Mouse (Mus musculus) neural tube, embryonic 14.5 days (tissue): ENCODE data around the gene Ocel1. TPM values are rescaled to one million over a fixed set of nuclear protein-coding genes. Genes with fewer than 3 reads are reported as not detected.
A peak's percentile ranks its signal among the peaks of the same experiment; 100 is the strongest.
"Not testable (repeated sequence)": the region's sequence is repeated elsewhere in the genome, so short reads cannot be mapped to it uniquely, and the experiment has no call there.

Experiments used
- ATAC-seq: fragments of 200-750 bp; cut with Nextera tagmentation; 2 replicates; pipeline ENCODE4 v1.8.0; 2017; ENCODE audit warnings: low read depth, mild to moderate bottlenecking, moderate TSS enrichment, moderate library complexity
- H3K27ac ChIP-seq: fragments of 300-500 bp; sonication (generic); 2 replicates; pipeline ENCODE4 v1.5.1; 2014; ENCODE audit warnings: low read depth, mild to moderate bottlenecking, control low read depth, low read length, moderate library complexity, mixed read lengths
- H3K27me3 ChIP-seq: fragments of 300-500 bp; sonication (generic); 2 replicates; pipeline ENCODE4 v1.6.1; 2014; ENCODE audit warnings: low read length; ENCODE audit not compliant: control insufficient read depth, insufficient read depth
- H3K36me3 ChIP-seq: fragments of 300-500 bp; sonication (generic); 2 replicates; pipeline ENCODE4 v1.6.1; 2014; ENCODE audit warnings: low read length, mixed read lengths; ENCODE audit not compliant: control insufficient read depth, insufficient read depth
- H3K4me1 ChIP-seq: fragments of 300-500 bp; sonication (generic); 2 replicates; pipeline ENCODE4 v1.6.1; 2014; ENCODE audit warnings: low read length; ENCODE audit not compliant: control insufficient read depth, insufficient read depth
- H3K4me2 ChIP-seq: fragments of 300-500 bp; sonication (generic); 2 replicates; pipeline ENCODE4 v1.6.1; 2014; ENCODE audit warnings: mild to moderate bottlenecking, low read depth, low read length, control low read depth
- H3K4me3 ChIP-seq: fragments of 300-500 bp; sonication (generic); 2 replicates; pipeline ENCODE4 v1.5.1; 2014; ENCODE audit warnings: low read depth, low read length, control low read depth, mixed read lengths
- H3K9ac ChIP-seq: fragments of 300-500 bp; sonication (generic); replicated peaks from 2 replicates; pipeline ENCODE4 v1.6.1; 2014; ENCODE audit warnings: low read depth, mild to moderate bottlenecking, control low read depth, low read length, mixed read lengths
- H3K9me3 ChIP-seq: fragments of 300-500 bp; sonication (generic); 2 replicates; pipeline ENCODE4 v1.6.1; 2016; ENCODE audit warnings: low read length; ENCODE audit not compliant: control insufficient read depth
- WGBS: fragments of 180-500 bp; shearing (Covaris S2); extraction: QIAGEN DNeasy Blood & Tissue Kit; methylation state at CpG from one replicate; pipeline ENCODE4 v1.1.7; 2014; 5-methylcytosine and 5-hydroxymethylcytosine counted together
- polyA plus RNA-seq: library from polyadenylated mRNA; unstranded; fragments of >200 nt; fragmentation: Nextera tagmentation; extraction: Ambion mirVana; gene quantifications from 2 replicates; pipeline ENCODE4 v1.2.1, GENCODE M21; 2014

Gene Ocel1
- 4.8 and 4.9 TPM in 2 replicates for polyA plus RNA-seq

GRCm38 (mm10) chr8:71371236-71371848, at the start of gene Ocel1:
TSS of gene Ocel1 (plus strand) at chr8:71371298.
- H3K27me3 ChIP-seq, result no peaks in the 10 kb centered on the region
- H3K9ac ChIP-seq, result peak within 1 kb of the TSS; percentile 43
- under 1% methylated on average over 68 of the region's 68 CpGs for WGBS
- peak within 1 kb of the TSS; percentile 50 for H3K4me2 ChIP-seq
- ATAC-seq, result peak; percentile 84
- no peaks in the 10 kb centered on the region for H3K9me3 ChIP-seq
- peaks cover 15% of the 10 kb centered on the region; the same call in 1 of the 2 replicates for H3K36me3 ChIP-seq
- H3K4me1 ChIP-seq, result peaks cover 25% of the 10 kb centered on the region
- H3K4me3 ChIP-seq, result peak within 1 kb of the TSS; percentile 49
- H3K27ac ChIP-seq, result peak within 1 kb of the TSS; percentile 78

- ATAC-seq, result no peak
- no peak overlapping the region for H3K9ac ChIP-seq
- H3K4me3 ChIP-seq, result no peak overlapping the region
- H3K36me3 ChIP-seq, result peaks cover 47% of the 10 kb centered on the region
- H3K27me3 ChIP-seq, result no peaks in the 10 kb centered on the region
- no peak overlapping the region for H3K4me2 ChIP-seq
- WGBS, result 89% methylated on average over 3 of the region's 3 CpGs
- H3K27ac ChIP-seq, result no peak overlapping the region
- no peaks in the 10 kb centered on the region for H3K4me1 ChIP-seq
- no peaks in the 10 kb centered on the region for H3K9me3 ChIP-seq
Measured at GRCm38 (mm10) chr8:71322939-71323338, 48.2 kb upstream of the Ocel1 start.

- H3K4me2 ChIP-seq, result no peak overlapping the region
- H3K27me3 ChIP-seq, result no peaks in the 10 kb centered on the region
- H3K9me3 ChIP-seq, result no peaks in the 10 kb centered on the region
- no peak overlapping the region for H3K27ac ChIP-seq
- peaks cover 61% of the 10 kb centered on the region for H3K36me3 ChIP-seq
- no peaks in the 10 kb centered on the region for H3K4me1 ChIP-seq
- no peak overlapping the region for H3K9ac ChIP-seq
- WGBS, result 91% methylated on average over 1 of the region's 1 CpGs
- no peak for ATAC-seq
- no peak overlapping the region for H3K4me3 ChIP-seq
Measured at GRCm38 (mm10) chr8:71324848-71325247, 46.2 kb upstream of the Ocel1 start.

- H3K27me3 ChIP-seq, H3K9me3 ChIP-seq, H3K27ac ChIP-seq, ATAC-seq, H3K9ac ChIP-seq, H3K4me3 ChIP-seq, H3K4me2 ChIP-seq, H3K4me1 ChIP-seq: not testable (repeated sequence)
- 91% methylated on average over 6 of the region's 6 CpGs for WGBS
- H3K36me3 ChIP-seq, result peaks cover 15% of the 10 kb centered on the region; the same call in 1 of the 2 replicates
Measured at GRCm38 (mm10) chr8:71337834-71338233, 33.3 kb upstream of the Ocel1 start.

GRCm38 (mm10) chr8:71340625-71341024, 30.5 kb upstream of the Ocel1 start:
- WGBS, result 86% methylated on average over 5 of the region's 5 CpGs
- H3K4me2 ChIP-seq, result no peak overlapping the region
- H3K9ac ChIP-seq, result no peak overlapping the region
- no peak overlapping the region for H3K27ac ChIP-seq
- H3K27me3 ChIP-seq, result no peaks in the 10 kb centered on the region
- no peak overlapping the region for H3K4me3 ChIP-seq
- no peaks in the 10 kb centered on the region for H3K4me1 ChIP-seq
- H3K36me3 ChIP-seq, result peaks cover 31% of the 10 kb centered on the region
- no peak for ATAC-seq
- no peaks in the 10 kb centered on the region for H3K9me3 ChIP-seq

GRCm38 (mm10) chr8:71346581-71346980, 24.5 kb upstream of the Ocel1 start:
- Histone ChIP-seq H3K27me3 (no peaks in the 10 kb centered on the region), H3K4me3 (no peak overlapping the region), H3K9me3 (no peaks in the 10 kb centered on the region), H3K27ac (no peak overlapping the region), H3K4me1 (no peaks in the 10 kb centered on the region), H3K9ac (no peak overlapping the region), H3K4me2 (no peak overlapping the region), H3K36me3 (peaks cover 59% of the 10 kb centered on the region)
- 92% methylated on average over 1 of the region's 1 CpGs for WGBS
- ATAC-seq, result no peak

GRCm38 (mm10) chr8:71351117-71351516, 20.0 kb upstream of the Ocel1 start:
- Histone ChIP-seq H3K36me3 (peaks cover 68% of the 10 kb centered on the region), H3K4me3 (no peak overlapping the region), H3K9me3 (no peaks in the 10 kb centered on the region), H3K4me2 (no peak overlapping the region), H3K4me1 (no peaks in the 10 kb centered on the region), H3K27me3 (no peaks in the 10 kb centered on the region), H3K27ac (no peak overlapping the region), H3K9ac (no peak overlapping the region)
- WGBS, result 86% methylated on average over 3 of the region's 3 CpGs
- no peak for ATAC-seq

GRCm38 (mm10) chr8:71351520-71351919, 19.6 kb upstream of the Ocel1 start:
- ATAC-seq, result no peak
- Histone ChIP-seq H3K27me3 (no peaks in the 10 kb centered on the region), H3K9me3 (no peaks in the 10 kb centered on the region), H3K27ac (no peak overlapping the region), H3K4me3 (no peak overlapping the region), H3K4me1 (no peaks in the 10 kb centered on the region), H3K9ac (no peak overlapping the region), H3K4me2 (no peak overlapping the region), H3K36me3 (peaks cover 68% of the 10 kb centered on the region)
- 100% methylated on average over 1 of the region's 1 CpGs for WGBS

- no peak overlapping the region for H3K9ac ChIP-seq
- 91% methylated on average over 3 of the region's 3 CpGs for WGBS
- no peaks in the 10 kb centered on the region for H3K4me1 ChIP-seq
- no peaks in the 10 kb centered on the region for H3K27me3 ChIP-seq
- H3K4me2 ChIP-seq, result no peak overlapping the region
- ATAC-seq, result no peak
- no peak overlapping the region for H3K27ac ChIP-seq
- H3K9me3 ChIP-seq, result no peaks in the 10 kb centered on the region
- H3K36me3 ChIP-seq, result peaks cover 61% of the 10 kb centered on the region
- H3K4me3 ChIP-seq, result no peak overlapping the region
Measured at GRCm38 (mm10) chr8:71358026-71358425, 13.1 kb upstream of the Ocel1 start.
